Mouse (Mus musculus) urinary bladder, postnatal 10 days (tissue): Measurements from ENCODE around the gene Znrf1.

Experiments used
- DNase-seq: peaks from one replicate; pipeline ENCODE4 v3.0.0; 2022; ENCODE audit warnings: low spot score

Znrf1 gene

DNA sequence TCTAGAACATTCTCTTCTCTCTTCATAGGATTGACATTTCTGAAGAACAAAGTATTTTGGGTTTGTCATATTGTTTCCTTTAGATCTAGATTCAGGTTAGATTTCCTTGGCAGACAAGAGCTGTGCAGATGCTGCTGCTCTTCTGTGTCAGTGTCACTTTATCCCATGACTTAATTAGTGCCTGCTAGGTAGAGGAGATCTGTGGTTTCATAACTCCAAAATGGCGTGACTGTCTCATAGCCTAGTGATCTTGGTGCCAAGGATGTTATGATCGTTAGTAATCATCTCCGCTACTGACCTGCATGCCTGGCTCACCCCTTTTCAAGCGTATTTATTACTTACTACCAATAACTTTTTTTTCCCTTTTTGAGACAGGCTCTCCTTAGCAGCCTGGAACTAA, 34.0 kb downstream of the Znrf1 start:
- no peak for DNase-seq

DNA sequence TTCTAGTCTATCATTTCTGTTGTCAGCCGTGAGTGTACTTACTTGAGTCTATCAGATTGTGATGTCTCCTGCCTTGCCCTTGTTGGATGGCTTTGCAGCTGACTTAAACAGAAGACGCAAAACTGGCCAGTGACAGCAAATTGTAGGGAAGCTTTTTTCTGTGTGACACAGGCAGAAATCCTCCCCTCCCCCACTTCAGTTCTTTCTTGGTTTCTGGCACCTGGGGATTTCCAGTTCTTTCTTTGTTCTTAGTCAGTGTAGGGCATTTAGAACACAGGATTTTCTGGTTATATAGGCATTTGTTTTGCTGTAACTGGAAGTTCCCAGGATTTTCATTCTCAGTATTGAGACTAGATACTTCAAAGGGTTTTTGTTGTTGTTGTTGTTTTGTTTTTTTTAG, 34.5 kb downstream of the Znrf1 start:
- no peak for DNase-seq

DNA sequence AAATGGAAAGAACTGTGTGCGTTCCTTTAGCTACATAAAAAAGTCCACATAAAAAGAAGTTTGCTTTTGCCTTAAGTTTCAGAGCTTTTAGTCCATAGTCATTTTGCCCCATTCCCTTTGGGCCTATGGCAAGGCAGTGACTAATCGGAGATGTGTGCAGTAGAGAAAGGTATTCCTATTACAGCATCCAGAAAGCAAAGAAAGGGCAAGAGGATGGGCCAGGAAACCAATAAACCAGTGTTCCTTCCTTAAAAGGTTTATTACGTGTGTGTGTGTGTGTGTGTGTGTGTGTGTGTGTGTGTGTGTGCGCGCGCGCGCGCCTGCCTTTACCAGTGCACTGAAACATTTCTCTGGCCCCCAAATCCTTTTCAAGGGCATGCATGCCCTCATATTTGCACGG, 35.8 kb downstream of the Znrf1 start:
- no peak for DNase-seq

DNA sequence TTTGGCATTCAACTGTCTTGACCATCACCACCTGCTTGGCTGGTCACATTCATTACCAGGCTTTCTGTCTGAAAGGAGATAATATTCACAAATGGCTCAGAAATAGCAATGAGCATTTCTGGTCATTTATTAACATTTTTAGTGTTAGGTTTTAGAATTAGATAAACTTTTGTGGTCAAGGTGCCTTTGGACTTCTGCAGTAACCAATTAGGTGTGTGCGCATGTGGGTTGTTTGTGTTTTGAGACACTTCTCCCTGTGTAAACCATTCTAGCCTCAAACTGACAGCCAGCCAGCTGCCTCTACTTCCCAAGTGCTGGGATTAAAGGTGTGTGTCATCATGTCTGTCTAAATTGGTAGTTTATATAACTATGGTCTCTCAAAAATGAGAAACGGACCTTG, 36.5 kb downstream of the Znrf1 start:
- no peak for DNase-seq

DNA sequence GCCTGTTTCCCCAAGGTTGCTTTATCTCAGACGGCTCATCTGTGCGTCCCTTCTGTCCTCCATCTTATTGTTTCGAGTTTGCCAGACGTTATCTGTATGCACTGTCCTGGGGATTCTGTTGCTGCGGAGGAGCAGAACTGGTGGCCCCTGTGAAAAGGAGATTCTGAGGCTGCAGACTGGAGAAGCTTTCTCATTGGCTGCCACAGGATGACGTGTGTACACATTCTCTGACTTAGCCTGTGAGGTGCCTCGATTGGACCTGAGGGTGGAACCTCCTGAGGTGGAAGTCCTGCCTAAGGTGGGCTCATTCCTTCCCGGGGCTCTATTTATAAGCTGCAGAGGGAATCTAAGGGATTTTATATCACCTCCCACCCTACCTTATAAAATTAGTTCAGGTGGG, 37.7 kb downstream of the Znrf1 start:
- DNase-seq: no peak

DNA sequence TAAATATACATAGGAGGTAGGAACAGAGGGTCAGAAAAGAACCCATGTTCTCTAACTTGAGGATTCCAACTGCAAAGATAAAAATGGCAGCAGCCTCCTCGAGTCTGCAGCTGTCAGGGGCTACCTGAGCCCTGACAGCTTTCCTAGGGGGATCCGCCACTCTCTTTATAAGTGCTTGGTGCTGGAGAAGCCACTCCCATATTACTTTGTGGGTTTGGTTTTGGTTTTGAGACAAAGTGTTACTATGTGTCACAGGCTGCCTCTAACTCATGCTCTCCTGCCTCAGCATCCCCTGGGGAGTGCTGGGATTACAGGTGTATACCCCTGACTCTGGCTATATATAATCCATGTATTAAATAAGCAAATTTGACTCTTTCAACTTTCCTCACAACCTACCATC, 38.1 kb downstream of the Znrf1 start:
- no peak for DNase-seq

DNA sequence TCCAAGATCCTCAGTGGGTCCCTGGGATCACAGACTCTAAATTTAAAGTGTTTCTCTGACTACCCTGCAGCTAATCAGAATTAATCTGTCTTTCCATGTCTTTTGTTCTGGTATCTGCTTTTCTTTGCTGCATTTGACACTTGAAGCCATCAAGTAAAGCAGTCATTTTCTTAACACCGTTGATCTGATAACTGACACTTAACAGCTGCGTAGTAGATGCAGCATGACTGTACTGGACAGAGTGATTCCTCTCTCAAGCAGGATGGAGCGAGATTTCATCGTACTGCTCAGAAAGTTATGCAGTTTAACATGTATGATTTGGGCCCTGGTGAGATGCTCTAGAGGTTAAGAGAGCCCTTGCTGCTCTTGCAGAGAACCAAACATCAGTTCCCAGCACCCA, 39.6 kb downstream of the Znrf1 start:
- no peak for DNase-seq

DNA sequence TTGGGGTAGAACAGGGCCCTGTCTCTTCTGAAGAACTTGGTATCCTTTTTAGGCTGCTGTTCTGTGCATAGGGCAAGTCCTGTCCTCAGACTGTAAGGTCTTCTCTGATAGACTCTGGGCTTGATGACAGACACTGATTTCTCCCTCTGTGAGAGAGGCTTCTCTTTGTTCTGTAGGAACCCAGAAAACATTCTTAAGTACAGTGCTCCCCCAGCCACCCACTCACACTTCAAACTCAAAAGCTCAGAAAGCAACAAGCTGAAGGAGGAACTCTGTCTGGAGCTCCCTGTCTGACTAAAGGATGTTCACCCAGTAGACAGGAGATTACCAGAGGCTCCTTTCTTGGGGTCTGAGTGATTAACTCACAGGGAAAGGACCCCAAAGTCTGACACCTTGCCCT, 40.6 kb downstream of the Znrf1 start:
- no peak for DNase-seq

DNA sequence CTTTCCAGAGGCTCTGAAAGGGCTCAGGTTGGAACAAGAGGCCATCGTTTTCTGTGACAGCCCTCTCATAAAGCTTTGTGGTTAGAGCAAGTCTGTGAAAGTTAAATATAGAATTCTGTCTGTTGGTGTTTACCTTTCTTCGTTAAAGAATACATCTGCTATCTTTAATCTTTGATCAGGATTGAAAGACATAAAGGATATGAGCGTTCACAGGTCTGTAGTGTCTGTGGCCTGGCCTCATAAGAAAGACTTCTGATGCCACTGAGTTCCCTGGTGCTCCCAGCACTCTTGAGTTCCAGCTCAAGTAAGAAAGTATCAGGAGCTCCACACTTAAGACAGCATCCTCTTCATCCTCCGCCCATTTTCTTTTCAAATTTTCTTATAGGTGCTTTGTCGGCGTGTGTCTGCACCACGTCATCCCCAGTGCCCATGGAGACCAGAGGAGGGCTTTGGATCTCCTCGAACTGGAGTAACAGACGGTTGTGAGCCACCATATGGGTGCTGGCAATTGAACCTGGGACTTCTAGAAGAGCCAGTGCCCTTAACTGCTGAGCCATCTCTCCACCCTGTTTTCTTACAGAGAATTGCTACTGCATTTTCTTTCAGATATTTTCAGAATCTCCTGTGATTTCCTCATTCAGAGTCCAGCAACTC, 42.1 kb downstream of the Znrf1 start:
- DNase-seq: no peak

DNA sequence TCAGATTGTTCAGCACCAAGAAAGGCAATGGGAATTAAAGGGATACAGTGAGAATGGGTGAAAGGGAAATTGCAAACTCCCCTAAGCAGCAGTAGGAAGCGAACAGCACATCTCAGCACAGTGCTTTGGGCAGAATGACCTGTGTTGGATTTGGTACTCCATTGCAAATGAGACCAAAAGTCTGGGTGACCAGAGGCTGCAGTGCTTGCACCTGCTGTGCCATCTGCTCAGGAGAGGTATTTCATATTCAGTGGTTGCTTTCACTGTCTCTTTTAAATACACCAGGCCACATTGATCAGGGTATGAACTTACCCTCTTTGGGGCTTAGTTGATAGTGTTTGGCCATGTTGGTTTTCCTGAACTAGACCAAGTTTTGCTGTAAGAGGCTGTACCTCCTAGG, 43.4 kb downstream of the Znrf1 start:
- no peak for DNase-seq

DNA sequence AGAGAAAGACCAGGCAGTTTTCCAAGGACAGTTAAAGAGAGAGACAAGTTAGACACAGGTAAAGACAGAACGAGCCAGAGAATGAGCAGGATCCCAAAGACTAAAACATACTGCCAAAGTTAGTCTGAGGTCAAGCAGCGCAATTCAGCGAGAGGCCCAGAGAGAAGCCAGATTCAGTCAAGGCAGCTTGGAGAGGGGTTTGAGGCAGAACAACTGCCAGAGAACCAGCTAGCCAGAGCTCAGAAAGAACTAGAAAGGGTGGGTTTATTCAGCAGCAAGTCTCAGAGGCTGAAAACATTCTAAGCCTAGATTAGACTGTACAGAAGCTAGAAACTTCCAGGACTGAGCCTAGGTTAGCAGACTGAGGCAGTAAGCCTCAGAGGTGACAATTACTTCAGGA, 44.4 kb downstream of the Znrf1 start:
- DNase-seq: no peak

DNA sequence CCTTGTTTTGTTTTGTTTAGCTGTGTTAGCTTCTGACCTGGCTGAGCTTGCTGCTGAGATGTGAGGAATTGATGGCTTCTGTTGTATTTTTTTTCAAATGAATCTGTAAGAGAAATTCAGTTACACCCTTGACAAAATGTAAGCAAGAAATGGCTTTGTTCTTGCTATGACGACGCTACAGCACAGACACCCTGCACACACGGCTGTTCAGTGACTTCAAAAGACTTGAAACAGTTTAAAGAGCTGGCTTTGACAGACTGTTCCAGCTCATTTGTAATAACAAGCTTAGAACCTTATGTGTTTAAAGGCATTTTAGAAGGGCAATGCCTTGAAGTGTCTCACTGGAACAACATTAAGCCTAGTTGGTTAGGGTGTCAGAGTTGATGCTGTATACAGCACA, 46.5 kb downstream of the Znrf1 start:
- no peak for DNase-seq

DNA sequence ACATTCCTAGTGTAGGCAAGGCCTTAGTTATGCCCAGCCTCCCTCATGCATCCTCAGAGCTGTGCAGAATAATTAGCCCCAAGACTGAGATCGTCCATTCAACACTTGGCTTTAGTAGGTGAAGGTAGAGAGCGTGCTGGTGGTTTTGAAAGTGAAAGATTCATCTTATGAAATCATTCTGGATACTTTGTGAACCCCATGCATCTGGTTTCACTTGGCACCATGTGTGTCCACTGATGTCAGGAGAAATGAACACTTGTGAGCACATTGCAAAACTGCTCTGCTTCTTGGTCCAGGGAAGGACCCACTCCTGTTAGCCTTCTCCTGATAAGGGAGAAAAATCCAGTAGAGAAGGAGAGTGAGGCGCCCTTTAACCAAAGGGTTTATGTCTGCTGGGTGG, 49.0 kb downstream of the Znrf1 start:
- no peak for DNase-seq

DNA sequence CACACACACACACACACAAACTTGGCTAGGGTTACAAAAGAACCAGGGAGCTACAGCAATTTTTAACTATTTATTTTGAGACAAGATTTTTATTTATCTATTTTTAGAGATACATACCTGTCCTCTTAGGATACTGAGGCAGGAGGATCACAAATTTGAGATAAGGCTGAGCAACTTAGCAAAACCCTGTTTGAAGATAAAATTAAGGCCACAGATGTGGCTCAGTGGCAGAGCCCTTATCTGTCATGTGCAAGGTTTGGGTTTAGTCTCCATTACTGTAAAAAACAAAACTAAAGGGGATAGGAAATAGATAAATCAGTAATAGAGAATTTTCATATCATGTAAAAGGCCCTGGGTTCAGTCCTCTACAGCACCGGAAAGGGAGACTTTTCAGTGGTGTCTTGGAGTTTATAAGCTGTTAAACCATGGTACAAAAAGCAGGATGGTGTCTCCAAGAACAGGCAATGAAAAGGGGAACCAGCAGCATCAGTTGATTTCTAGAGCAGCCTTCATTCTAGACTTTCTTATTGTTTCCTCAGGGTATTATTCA, 51.7 kb downstream of the Znrf1 start:
- no peak for DNase-seq

DNA sequence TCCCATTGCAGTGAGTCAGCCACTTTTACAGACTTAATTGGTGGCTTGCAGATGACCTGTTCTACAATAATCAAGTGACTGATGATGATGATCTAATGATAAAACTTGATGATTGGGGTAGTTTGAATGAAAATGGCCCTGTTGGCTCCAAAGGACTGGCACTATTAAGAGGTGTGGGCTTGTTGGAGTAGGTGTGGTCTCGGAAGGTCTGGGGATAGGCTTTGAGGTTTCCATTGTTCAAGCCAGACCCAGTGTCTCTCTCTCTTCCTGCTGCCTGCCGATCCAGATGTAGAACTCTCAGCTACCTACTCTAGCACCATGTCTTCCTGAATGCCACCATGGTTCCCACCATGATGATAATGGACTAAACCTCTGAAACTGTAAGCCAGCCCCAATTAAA, 52.4 kb downstream of the Znrf1 start:
- DNase-seq: no peak

DNA sequence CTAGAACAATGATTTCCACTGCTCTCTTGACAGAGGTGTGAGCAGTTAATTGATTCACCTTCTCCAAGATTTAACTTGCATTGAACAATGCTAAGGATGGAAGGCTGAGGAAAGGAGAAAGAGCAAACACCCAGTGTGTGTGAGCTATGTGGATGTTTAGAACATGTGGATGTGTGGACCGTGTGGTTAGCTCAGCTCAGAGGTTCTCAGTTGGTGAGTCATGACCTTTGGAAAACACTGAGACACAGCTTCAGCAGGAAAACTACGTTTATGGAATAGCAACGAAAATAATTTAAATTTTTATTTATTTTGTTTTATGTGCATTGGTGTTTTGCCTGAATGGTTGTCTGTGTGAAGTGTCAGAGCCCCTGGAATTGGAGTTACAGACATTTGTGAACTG, 54.3 kb downstream of the Znrf1 start:
- DNase-seq: no peak

DNA sequence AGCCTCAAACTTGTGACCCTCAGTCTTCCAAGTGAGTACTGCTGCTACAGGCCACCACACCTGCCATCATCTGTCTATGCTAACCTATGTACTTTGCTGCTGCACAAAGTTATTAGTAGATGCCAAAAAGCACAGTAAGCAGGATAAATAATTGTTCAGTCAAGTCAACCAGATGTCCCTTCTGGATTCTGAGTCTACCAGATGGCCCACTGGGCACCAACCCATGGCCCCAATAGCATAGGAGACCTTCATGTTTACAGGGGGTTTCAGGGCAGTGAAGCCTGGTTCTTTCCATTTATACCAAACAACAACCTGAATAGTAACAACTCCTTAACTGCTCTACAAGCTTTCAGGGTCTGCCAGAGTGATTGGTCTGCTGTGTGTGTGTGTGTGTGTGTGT, 55.3 kb downstream of the Znrf1 start:
- DNase-seq: no peak

DNA sequence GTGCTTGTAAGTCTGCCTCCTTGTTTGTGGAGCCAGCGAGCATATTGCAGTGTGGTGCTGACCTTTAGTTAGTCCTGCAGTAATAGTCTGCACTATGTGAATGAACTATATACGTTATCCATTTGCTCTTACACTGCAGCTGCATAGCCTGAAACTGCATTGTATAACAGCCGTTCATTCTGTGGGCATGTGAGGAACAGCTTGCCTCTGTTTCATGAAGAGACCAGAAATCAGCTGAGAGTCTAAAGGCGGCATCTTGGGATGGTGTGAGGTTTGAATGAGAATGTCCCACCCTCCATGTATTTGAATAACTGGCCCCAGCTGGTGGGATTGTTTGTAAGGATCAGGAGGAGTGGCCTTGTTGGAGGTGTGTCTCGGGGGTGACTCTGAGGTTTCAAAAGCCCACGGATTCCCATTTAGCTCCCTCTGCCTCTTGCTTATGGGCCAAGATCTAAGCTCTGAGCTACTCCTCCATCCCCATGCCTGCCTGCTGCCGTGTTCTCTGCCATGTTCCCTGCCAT, 56.6 kb downstream of the Znrf1 start:
- DNase-seq: no peak

DNA sequence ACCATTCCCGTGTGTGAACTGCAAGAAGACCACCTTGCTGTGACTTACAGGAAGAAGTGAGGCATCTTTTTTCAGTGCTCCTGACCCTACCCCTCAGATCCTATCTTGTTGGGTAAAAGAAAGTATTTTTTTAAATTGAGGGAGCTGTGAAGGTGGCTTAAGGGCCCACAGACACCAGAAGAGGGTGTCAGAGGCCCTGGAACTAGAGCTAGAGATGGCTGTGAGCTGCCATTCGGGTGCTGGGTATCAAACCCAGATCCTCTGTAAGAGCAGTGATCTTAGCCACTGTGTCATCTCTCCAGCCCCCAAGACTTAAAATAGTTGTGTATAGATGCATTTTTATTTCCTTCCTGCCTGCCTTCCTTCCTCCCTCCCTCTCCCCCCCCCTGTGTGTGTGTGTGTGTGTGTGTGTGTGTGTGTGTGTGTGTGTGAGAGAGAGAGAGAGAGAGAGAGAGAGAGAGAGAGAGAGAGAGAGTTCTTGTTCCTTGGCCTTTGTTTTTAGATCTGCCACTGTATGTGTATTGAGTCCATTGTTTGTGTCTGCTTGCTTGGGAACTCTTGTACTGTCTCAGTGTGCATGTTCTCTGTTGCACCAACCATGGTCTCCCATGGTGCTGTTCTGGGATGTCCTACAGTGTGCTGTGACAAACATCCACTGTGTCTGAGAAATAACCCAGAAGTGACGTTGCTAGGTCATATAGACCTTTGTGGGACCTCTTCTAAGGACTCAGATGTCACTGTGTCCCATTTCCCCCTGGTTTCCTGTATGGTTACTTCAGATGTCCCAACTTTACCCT, 58.3 kb downstream of the Znrf1 start:
- DNase-seq: no peak

DNA sequence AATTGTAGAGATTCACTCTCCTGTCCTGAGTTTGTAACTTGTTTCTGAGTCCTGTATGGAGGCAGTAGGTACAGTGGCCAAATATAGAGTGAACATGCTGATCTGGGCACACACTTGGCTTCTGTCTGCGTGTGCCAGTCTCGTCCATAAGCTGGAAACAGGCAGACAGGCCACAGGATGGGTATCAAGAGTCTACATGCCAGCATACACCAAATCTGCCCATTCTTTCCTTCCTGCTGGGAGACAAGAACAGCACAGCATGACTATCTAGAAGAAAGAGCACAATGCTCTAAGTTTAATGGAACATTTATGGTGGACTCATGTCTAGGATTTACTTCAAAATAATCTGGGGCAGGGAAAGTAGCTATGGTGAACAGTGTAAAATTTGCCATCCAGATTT, 59.1 kb downstream of the Znrf1 start:
- DNase-seq: no peak

DNA sequence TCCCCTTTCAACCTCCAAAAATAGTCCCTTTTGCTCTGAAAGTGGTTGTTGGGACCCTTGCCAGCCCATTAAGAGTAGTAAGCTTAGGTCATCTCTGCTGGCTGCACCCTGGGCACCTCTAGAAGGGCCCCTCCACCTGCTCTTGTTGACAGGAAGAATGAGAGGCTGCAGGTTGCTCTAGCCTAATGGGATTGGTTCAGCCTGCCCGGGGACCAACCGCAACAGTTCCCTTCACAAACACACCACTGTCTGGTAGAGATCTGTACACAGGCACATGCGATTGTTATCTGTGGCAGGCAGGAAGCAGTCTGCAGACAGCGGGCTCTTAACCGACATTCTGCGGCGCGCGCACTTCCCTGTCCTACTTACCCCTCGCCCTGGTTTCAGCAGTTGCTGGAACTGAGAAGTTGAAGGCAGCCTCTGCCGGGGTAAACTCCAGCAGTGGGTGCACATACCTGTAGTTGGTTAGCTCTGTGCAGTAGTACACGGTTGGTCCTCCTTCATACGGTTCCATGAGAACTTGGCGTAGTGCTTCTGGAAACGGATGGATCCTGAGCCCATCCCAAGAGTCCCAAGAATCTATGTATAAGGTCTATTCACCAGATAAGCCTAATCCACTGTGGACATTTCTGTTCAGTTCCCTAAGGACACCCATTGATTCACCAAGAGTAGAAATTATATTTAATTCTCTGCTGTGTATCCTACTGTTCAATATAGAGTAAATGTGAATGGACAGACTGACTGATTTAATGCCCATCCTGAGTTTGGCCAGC, 60.0 kb downstream of the Znrf1 start:
- DNase-seq: no peak

DNA sequence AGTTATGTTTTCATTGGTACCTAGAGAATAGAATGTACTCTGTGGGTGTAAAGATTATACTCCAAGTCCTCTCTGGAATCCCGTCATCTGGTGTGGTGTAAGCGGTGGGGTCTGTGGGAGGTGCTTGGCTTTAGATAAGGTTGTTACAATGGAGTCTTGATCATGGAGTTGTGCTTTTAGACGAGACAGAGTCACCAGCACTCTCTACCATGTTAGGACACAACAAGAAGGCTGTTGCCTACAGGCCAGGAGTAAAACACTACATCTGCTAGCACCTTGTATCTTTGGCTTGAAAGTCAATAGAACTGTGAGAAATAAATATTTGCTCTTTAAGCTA, 60.6 kb downstream of the Znrf1 start:
- DNase-seq: no peak

DNA sequence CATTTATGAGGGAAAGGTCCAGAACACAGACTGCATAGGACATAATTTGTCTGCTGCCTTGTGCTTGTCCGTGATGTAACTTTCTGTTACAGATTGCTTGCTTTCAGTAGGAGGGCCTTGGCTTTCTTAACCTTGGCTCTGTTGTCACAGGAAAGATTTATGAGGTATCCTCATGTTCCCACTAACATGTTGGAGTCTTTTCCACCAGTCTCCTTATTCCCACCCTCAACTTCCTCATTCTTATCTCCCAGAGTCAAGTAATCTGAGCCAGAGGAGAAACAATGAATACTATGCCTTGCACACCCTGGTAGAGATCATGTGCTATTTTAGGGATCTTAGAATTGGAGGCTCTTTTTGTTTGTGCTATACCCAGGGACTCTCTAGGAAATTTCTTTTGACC, 61.4 kb downstream of the Znrf1 start:
- no peak for DNase-seq
